Mouse (Mus musculus): ENCODE measurements around the gene Klk1b5.

DNA sequence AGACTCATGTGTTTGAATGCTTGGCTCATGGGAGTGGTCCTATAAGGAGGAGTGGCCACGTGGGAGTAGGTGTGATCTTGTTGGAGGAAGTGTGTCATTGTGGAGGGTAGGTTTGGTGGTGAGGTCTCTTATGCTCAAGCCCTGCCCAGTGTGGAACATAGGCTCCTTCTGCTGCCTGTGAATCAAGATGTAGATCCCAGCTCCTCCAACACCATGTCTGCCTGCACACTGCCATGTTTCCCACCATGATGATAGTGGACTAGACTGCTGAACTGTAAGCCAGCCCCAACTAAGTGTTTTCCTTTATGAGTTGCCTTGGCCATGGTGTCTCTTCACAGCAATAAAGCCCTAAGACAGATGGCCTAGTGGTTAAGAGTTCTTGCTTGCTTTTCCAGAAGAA, 28.3 kb downstream of the Klk1b5 start:
- TF ChIP-seq CTCF (IDR thresholded peaks at IDR 0.05; ENCODE audit: low read depth), result no peak
- TF ChIP-seq EP300 (IDR thresholded peaks at IDR 0.05; ENCODE audit: low read depth), result no peak
